Mouse (Mus musculus): ENCODE measurements around the gene Frem2.

Frem2 gene

GRCm38 (mm10) chr3:53465330-53465729, 191.8 kb downstream of the Frem2 start:
- no peak for DNase-seq

- no peak for DNase-seq
These were observed 192.9 kb downstream of the Frem2 start for GRCm38 (mm10) chr3:53464146-53464698.
